Mouse (Mus musculus): Measurements from ENCODE around the gene Abhd11.

The Abhd11 gene

GRCm38 (mm10) chr5:134986298-134987268, 22.4 kb upstream of the Abhd11 start:
- DNase-seq (ENCODE audit: low spot score in 2 of 2) = no peak

GRCm38 (mm10) chr5:134989166-134989565, 19.8 kb upstream of the Abhd11 start:
- DNase-seq (ENCODE audit: low spot score in 2 of 2) = no peak

GRCm38 (mm10) chr5:134989741-134990140, 19.2 kb upstream of the Abhd11 start:
- DNase-seq (ENCODE audit: low spot score in 2 of 2) = no peak

GRCm38 (mm10) chr5:134992566-134992965, 16.4 kb upstream of the Abhd11 start:
- no peak for DNase-seq (ENCODE audit: low spot score in 2 of 2)

DNA sequence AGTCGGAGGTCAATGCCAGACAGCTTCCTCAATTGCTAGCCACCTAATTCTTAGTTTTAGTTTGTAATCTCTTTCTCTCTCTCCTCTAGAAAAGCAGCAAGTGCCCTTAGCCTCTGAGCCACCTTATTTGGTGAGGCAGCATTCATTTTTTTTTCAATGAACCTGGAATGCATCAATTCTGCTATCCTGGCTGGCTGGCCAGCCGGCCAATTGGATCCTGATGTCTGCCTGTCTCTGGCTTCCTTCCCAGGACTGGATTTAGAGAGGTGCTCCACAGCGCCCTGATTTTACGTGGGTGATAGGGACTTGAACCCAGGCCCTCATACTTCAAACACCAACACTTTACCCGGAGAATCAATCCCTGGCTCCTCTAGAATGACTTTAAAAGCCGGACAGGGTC, 10.6 kb upstream of the Abhd11 start:
- DNase-seq (ENCODE audit: low spot score in 2 of 2) = no peak

- DNase-seq (ENCODE audit: low spot score in 2 of 2) = no peak
Measured at GRCm38 (mm10) chr5:134999797-135000196, 9.2 kb upstream of the Abhd11 start.

- no peak for DNase-seq (ENCODE audit: low spot score in 2 of 2)
Measured at GRCm38 (mm10) chr5:135000751-135001150, 8.2 kb upstream of the Abhd11 start.

GRCm38 (mm10) chr5:135001309-135001708, 7.6 kb upstream of the Abhd11 start:
- no peak for DNase-seq (ENCODE audit: low spot score in 2 of 2)

GRCm38 (mm10) chr5:135002151-135002550, 6.8 kb upstream of the Abhd11 start:
- no peak for DNase-seq (ENCODE audit: low spot score in 2 of 2)

- no peak for DNase-seq (ENCODE audit: low spot score in 2 of 2)
Measured at GRCm38 (mm10) chr5:135007802-135008571, 965 bp upstream of the Abhd11 start.

- DNase-seq (ENCODE audit: low spot score in 2 of 2) = peak; percentile 77 to 79
Measured at GRCm38 (mm10) chr5:135009590-135010319, 803 bp downstream of the Abhd11 start.

GRCm38 (mm10) chr5:135010320-135010709, 1.4 kb downstream of the Abhd11 start:
- no peak for DNase-seq (ENCODE audit: low spot score in 2 of 2)

- no peak for DNase-seq (ENCODE audit: low spot score in 2 of 2)
Measured at GRCm38 (mm10) chr5:135010841-135011743, 2.1 kb downstream of the Abhd11 start.

GRCm38 (mm10) chr5:135011809-135012613, 3.1 kb downstream of the Abhd11 start:
- DNase-seq (ENCODE audit: low spot score in 2 of 2) = no peak

GRCm38 (mm10) chr5:135012671-135013441, 3.9 kb downstream of the Abhd11 start:
- peak; percentile 68 to 79 for DNase-seq (ENCODE audit: low spot score in 2 of 2)

GRCm38 (mm10) chr5:135015497-135015896, 6.5 kb downstream of the Abhd11 start:
- DNase-seq (ENCODE audit: low spot score in 2 of 2) = peak; percentile 93 to 95

DNA sequence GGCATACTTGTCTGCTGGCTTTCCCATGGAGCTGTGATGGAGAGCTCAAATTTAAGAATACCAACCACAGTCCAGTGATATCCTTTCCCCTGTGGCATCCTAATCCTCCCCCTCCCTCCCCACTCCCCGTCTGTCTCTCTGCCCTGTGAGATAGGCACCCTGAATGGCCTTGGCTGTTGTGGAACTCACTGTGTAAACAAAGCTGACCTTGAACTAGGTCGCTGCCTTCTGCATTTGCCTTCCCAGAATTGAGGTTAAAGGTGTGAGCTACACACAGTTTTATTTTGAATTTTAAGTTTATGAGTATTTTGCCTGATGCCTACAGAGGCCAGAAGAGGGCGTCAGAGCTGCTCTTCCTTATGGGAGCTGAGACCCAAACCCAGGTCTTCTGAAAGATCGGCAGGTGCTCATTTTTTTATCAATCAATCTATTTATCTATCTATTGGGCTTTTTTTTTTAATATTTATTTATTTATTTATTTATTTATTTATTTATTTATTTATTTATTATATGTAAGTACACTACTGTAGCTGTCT, 7.3 kb downstream of the Abhd11 start:
- no peak for DNase-seq (ENCODE audit: low spot score in 2 of 2)

- no peak for DNase-seq (ENCODE audit: low spot score in 2 of 2)
Measured at GRCm38 (mm10) chr5:135021814-135022213, 12.9 kb downstream of the Abhd11 start.

Measured in frontal cortex, postnatal 25 days (tissue).